Mouse (Mus musculus): ENCODE data around the gene Dennd1c.
"Not testable (repeated sequence)": the region's sequence is repeated elsewhere in the genome, so short reads cannot be mapped to it uniquely, and the experiment has no call there.

Dennd1c gene

DNA sequence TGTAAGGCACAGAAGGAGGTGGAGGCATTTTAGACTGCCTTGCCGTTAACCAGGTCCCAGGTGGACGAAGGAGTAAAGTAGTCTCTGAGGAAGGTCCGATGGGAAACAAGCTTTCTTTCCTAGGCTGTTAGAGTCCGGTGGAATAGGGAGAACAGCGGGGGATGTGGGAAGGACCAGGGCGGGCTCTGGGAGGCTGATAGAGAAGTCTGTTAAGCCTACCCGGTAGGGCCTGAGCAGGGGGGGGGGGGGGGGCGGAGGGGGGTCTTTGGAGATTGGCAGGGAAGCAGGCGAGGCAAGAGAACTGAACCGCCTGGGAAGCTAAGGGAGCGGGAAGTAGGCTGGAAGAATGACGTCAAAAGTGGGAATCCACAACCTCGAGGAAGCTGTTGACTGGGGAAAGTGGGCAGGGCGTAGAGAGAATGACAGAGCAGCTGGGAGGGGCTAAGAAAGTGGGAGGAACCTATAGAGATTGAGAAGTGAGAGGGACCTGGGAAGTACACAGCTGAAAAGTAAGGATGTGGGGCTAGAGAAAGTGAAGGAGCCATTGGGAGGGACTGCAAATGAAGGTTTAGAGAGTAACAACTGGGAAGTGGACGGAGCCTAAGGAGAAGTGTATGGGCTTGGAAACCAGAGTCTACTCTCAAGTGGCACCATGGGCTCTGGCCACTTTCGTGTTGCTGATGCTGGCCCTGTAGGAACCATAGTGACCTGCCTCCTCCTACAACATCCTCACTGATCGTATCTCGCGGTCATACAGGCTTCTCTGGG lies 17.7 kb upstream of the Dennd1c start:
- DNase-seq: peak; percentile 26

DNA sequence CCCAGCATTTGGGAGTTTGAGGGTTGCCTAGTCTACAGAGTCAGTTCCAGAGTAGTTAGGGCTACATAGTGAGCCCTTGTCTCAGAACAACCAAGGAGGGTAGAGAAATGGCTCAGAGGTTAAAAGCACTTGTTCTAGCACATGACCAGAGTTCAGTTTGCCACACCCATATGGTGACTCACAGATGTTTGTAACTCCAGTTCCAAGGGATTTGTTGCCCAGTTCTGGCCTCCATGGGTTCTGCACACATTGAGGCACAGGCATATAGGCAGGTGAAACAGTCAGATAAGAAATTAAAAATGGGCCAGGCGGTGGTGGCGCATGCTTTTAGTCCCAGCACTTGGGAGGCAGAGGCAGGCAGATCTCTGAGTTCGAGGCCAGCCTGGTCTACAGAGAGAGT lies 15.9 kb upstream of the Dennd1c start:
- DNase-seq: no peak

DNA sequence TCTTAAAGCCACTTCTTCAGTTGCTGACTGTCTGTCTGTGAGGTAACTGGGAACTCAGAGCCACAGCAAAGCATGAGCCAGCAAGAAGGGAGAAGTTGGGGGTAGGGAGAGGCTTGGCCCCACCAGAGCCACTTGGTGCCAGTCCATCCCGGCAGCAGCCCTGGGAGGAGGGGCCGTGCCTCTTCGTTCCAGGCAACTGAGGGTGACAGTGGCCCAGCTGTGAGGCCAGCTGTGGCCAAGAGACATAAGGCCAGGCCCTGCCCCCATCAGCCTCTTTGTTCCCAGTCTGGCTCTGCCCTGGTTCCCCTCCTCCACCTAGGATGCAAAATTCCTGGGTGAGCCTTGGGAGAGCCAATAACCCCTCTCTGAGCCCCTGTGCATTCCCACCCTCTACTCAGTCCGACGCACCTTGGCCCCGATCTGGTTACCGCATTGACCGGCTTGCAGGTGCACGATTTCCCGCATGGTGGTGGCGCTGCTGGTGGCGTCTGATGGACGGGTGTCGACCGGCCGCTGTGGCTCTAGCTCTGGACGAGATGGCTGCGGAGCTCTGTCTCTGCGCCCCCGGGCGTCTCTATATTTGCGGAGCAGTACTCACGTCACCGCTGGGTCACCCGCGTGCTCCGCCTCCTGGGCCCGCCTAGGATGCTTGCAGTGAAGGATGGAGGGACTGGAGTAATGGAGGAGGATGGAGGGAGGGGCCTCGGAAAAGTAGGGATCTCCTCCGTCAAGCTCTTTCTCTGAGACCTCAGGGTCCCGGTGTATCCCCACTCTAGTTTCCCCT lies 8.9 kb upstream of the Dennd1c start, which contains the start of gene Tubb4a:
TSS of gene Tubb4a (minus strand) at position 734 of the 784 bp plus-strand sequence.
- peak; percentile 92 for DNase-seq

DNA sequence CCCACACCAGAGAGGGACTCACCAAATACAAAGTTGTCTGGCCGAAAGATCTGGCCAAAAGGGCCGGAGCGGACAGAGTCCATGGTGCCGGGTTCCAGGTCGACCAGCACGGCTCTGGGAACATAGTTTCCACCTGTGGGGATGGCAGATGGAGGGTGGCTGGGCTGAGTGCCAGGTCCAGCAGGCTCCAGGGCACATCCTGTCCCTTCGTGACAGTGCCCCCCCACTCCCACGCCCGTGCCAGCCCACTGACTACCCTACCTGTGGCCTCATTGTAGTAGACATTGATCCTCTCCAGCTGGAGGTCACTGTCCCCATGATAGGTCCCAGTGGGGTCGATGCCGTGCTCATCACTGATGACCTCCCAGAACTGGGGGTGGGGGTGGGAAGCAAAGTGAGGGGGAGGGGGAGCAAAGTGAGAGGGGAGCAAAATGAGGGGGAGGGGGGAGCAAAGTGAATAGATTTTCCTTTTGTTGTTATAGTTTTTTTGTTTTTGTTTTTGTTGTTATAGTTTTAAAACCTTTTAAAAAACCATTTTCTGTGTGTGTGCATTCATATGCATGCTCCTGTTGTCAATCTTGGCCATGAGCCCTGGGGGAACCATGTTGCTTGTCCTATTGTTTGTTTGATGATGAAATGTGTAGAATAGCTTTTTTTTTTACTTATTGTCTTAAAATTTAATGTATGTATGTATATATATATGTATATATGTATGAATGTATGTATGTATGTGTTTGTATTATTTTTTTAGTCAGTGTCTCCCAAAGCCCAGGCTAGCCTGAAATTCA lies 7.8 kb upstream of the Dennd1c start:
- DNase-seq: peak; percentile 37

DNA sequence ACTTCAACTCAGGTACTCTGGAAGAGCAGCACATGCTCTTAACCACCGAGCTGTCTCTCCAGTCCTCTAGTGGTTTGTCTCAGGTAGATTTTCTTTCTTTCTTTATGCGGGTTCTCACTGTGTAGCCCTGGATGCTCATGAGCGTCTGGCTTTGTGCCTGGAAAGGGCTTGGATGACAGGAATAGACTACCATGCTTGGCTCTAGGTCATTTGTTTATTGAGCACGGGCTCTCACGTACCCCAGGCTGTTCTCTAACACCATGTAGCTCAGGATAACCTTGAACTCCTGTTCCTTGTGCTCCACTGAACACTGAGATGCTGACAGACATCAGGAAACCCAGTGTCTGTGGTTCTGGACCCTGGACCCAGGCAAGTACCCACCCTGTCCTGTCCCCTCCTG lies 4.2 kb upstream of the Dennd1c start:
- DNase-seq: no peak

DNA sequence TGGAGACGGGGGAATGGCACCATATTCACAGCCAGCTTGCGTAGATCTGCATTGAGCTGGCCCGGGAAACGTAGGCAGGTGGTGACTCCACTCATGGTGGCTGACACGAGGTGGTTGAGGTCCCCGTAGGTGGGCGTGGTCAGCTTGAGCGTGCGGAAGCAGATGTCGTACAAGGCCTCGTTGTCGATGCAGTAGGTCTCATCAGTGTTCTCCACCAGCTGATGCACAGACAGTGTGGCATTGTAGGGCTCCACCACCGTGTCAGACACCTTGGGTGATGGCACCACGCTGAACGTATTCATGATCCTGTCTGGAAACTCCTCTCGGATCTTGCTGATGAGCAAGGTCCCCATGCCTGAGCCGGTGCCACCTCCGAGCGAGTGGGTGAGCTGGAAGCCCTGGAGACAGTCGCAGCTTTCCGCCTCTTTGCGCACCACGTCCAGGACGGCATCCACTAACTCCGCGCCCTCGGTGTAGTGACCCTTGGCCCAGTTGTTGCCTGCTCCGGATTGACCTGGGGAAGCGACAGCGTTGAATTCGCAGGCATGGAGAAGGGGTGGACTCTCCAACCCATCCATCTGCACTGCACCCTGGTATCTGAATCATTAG lies 3.0 kb upstream of the Dennd1c start:
- no peak for DNase-seq

DNA sequence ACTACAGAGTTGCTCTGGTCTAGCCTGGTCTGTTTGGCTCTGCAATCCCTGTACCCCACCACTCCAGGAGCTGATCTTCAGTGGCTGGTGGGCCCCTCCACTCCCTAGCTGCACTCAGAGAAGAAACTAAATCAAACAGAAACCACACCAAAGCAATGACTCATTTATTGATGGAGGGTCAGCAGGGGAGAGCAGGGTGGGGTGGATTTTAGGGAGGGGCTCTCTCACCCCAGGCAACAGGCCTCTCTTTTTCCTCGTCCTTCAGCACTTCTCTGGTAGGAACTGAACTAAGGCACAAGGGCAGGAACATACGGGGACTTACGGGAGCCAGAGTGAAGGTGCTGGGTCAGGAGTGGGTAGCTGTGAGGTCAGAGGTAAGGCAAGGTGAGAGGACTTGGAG lies 1.6 kb upstream of the Dennd1c start:
- DNase-seq: no peak

DNA sequence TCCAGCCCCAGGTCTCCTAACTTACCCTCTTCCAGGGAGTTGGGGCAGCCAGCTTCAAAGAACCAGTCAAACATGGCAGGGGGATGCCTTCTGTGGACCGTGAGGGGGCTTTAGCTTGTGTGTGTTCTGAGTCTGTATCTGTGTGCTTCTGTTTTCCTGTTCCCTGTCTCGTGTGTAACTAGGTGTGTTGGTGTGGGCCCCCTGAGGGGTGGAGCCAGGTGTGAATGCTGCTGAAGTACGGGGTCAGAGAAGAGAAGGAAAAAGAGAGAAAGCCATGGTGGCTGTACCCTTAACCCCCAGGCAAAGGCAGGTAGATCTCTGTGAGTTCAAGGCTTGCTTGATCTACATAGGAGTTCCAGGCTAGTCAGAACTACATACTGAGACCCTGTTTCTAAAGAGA lies 1.4 kb downstream of the Dennd1c start:
- no peak for DNase-seq

DNA sequence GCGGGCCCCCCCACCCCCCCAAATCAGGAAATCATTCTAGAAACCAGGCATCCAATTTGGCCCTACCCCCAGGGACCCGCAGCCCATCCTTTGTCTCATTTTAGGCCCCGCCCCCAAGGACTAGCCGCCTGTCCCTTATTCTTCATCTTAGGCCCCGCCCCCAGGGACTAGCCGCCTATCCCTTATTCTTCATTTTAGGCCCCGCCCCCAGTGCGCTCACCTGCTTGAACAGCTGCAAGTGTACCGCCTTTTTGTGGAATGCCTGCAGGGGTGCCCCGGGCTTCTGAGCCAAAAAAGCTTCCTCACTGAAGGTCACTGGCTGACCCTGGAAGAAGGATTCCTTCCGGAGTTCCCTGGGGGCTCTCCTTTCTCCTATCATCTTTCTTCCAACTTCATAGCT lies 7.6 kb downstream of the Dennd1c start:
- DNase-seq: no peak

DNA sequence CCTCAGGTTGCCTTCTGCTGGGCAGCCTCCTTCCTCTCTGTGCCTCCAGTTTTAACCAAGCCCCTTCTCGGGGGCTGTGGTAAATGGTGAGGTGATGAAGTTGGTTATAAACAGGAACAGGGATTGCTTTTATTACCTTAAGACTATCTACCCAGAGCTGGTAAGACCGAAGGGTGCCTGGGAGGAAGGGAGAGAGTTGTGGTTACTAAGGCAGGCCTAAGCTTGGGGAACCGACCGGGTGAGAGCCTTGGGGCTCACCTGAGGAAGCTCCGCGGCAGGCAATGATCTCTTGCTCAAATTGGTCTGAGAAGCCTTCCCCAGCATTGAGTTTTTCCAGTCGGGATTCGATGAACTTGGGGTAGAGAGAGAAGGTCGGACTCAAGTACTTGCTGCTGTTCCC lies 8.0 kb downstream of the Dennd1c start:
- DNase-seq: no peak

DNA sequence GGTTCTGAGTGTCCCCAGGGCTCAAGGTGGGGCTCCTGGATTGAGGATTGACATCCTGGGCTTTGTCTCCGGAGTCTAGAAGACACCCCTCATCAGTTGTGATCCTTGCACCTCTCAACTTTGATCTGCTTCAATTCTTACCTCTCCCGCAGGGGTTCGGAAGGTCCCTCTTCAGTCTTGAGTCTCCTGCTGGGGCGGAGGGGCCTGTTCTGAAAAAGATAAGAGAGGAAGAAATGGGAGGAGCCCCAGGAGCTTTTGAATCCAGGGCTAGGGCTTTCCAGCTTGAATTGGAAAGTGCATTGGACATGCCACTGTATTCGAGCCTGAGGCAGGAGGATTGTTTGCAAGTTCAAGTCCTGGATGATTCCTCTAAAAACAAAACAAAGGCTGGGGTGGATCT lies 11.4 kb downstream of the Dennd1c start:
- DNase-seq: no peak

DNA sequence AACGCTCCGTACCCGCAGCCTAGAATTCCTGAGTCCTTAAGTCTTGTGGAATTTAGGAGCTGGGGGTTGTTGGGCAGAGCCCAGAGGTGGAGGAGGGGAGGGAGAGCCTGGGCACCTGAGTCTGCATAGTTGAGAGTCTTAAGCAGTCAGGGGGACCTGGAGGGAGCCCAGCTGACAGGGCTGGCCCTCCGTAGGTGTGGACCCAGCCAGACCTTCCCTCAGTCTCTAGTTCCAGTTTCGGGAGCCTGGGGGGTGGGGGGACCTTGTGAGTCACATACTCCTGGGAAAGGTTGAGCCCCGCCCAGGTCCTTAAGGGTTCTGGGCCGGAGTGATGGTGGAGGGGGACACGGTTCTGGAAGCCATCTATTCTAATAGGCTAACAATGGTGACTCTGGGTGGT lies 15.3 kb downstream of the Dennd1c start:
- DNase-seq: no peak

DNA sequence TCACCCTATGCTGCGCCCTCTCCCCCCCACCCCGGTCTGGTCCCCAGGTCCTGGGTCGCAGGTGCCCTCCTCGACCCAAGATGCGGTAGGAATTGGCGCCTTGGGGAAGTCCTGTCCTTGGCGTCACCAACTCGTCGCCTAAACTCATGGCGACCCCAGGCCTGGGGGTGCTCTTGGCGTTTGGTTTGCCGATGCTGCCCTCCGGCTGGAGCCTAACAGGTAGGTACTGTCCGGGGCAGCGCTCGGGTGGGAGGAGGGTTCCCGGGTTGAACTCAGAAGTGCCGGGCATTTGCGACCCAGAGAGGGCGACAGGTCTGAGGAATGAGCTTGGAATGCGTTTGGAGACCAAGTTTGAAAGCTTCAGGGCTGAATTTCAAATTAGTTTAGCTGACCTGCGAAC lies 15.8 kb downstream of the Dennd1c start:
- DNase-seq: no peak

DNA sequence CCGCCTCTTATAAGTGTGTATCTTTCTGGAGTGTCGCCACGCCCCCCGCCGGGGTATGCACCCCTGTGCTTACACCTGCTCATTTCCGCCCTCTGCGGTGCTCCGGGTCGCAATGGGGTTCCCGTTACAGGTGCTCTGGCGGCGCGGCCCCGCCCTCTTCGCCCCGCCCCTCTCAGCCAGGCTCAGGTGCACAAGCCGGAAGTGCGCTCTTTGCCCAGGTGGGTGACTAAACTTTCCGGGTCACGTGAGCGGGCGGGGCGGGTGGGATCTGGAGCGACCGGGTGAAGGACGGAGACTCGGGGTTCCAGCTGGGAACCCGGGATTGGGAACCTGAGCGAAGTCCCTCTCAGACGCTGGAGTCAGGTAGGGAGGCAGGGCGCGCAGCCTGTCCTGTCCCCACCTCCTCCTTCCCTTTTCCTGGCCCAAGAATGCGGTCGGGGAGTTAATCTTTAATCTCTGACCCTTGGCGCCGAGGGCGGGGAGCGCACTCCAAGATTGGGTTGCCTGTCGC lies 16.2 kb downstream of the Dennd1c start:
- no peak for DNase-seq

DNA sequence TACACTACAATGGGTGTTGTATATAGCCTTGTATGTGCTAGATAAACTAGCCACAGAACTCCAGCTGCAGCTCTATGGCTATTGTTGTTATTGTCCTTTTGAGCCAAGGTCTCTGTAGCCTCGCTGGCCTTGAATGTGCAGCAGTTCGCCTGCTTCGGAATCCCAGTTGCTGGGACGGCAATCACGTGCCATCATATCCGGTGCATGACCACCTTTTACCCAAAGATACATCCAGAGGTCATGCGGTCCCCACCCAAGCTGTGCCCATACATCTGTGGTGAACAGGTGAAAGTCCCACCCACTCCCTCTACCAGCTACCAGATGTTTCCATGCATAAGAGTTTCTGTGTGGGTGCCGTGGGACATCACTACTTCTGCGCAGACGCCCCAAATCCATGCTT lies 17.2 kb downstream of the Dennd1c start:
- DNase-seq: no peak

DNA sequence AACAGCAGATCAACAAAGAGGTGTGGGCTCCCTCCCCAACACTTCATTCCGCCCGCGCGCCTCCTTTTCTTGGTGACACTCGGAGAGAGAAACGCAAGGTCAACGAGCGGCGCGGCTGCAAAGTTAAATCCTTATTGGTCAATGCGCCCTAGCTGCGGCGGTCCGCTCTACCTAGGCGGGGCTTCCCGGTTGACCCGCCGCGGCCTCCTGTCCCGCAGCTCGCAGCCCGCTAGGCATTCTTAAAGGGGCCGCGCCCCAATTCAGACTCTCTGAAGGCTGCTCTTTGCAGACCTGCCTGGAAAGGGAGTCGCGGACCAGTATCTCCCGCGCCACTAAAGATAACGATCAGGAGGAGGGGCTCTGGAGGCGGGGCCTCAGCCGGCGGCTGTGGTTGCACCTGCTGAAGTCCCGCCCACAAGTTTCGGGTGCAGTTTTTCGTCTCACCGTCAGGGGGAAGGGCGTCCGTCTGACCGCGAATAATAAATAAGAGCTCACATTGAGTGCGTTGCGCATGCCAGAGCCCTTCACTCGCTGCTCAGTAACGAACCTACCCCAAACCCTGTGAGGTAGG lies 18.0 kb downstream of the Dennd1c start:
- DNase-seq: peak; percentile 97

DNA sequence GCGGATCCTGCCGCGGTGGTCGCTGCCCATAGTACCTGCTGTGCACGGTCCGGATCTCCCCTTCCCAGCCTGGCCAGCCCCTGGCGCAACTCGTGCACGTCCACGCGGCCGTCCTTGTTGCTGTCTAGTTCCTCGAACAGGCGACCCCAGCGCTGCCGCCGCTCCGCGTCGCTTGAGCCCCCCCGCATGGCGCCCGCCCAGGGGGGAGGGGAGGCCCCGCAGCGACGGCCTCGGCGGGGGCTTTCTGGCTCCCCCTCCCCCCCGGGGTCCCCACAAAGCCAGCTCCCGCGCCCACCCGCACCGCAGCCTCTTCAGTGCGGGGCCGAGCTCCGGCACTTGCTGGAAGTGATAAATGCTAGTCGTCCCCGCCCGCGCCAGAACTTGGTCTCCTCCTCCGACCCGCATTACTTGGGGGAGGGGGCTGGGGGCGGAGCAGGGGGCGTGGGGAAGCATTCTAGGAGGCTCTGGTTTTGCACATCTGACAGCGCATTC lies 18.8 kb downstream of the Dennd1c start, which contains the start of gene Slc25a23:
TSS of gene Slc25a23 (minus strand) at position 378 of the 492 bp plus-strand sequence.
- DNase-seq: peak; percentile 81

DNA sequence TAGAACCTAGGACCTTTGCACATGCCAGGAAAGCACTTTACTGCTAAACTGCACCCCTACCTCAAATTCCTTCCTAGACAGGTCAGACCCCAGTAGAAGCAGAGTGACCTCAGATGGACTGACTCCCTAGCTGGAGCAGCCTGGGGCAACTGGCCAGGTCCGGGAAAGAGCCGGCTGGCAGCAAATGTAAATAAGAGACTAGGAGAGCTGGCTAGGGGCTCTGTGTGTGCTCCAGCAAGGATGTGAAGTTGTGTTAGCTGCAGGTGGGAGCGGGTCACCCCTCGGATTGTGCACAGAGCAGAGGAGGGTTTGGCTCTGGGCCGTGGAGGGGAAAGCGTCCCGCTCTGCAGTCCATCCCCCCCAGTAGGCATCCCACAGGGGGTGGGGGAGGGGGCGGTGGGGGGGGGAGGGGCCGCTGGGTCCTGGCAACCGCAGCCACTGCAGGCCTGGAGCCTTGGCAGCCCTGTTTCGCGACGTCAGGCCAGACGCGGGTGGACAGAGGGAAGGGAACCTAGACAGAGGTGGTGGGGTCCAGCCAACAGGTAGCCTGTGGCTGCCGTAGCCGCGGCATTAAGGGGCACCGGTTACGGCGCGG lies 19.3 kb downstream of the Dennd1c start, which contains the start of gene Crb3:
TSS of gene Crb3 (plus strand) at position 215 of the 595 bp plus-strand sequence.
- no peak for DNase-seq

DNA sequence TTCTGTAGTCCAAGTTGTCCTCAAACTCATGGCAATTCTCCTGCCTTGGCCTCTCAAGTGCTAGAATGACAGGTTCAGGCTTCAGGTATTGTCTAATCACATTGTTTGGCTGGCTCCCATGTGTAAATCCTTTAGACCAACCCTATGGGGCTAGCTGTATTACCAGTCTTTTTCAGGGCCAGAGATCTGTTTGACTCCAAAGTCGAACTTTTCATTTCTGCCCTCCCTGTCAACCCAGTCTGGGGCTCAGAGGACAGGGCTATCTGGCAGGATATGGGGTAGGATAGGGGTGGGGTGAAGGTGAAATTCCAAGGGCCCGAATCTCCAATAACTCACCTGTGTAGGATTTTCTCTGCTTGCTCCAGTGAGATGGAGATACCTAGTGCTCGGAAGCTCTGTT lies 22.1 kb downstream of the Dennd1c start:
- DNase-seq: no peak

DNA sequence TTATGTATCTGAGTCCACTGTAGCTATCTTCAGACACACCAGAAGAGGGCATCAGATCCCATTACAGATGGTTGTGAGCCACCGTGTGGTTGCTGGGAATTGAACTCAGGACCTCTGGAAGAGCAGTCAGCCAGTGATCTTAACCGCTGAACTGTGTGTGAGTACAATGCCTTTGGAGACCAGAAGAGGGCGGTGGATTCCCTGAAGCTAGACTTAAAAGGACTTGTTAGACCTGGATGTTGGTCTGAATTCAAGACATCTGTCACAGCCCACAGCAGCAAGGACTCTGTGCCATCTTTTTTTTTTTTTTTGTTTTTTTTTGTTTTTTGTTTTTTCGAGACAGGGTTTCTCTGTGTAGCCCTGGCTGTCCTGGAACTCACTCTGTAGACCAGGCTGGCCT lies 26.6 kb downstream of the Dennd1c start:
- not testable (repeated sequence) for DNase-seq

DNA sequence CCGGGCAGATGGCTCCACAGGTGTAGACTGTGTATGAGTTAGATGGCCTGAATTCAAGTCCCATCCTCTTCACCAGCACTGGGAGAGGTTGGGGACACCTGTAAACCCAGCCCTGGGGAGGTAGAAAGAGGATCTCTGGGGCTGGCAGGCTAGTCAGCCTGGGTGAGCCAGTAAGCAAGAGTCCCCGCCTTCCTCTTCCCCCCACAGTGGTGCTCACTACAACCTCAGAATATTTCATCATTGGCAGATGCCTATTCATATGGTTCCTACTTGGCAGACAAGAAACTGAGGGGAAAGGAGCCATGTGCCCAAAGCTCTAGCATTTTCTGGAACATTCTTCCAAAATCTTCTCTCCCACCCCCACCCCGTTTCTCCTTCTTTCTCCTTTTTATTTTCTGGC lies 29.5 kb downstream of the Dennd1c start:
- no peak for DNase-seq

DNA sequence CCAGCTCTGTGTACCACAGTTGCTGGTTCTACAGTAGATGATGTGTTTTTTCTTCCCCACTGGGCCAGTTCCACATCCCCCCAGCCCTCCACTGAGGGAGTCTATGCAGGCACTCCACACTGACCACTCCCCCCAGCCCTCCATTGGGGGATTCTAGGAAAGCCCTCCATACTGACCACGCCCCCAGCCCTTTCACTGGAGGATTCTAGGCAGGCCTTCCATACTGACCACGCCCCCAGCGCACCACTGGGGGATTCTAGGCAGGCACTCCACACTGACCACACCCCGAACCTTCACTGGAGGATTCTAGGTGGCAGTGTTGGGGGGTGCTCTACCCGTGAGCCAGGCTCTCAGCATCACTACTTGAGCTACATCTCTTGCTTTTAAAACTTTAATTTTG lies 30.9 kb downstream of the Dennd1c start:
- DNase-seq: no peak
